Mouse (Mus musculus) myocyte (in vitro differentiated cells): ENCODE data around the gene Agbl1.

Experiments
- E2F4 ChIP-seq: IDR thresholded peaks from one replicate; pipeline ENCODE4 v1.6.1; 2011; ENCODE audit warnings: mild to moderate bottlenecking, control low read depth, moderate library complexity; ENCODE audit not compliant: insufficient read depth
- MAX ChIP-seq: IDR thresholded peaks from one replicate; pipeline ENCODE4 v1.6.1; 2011; ENCODE audit warnings: low read depth, mild to moderate bottlenecking, control low read depth
- MYOD1 ChIP-seq, 3 experiments: IDR thresholded peaks; one replicate each; pipeline ENCODE4 v1.6.1; 2011; ENCODE audit warnings: control low read depth in 2 of 3, low read depth in 2 of 3, mild to moderate bottlenecking in 2 of 3, moderate library complexity in 1 of 3; ENCODE audit not compliant: insufficient read length in 2 of 3, control insufficient read depth in 1 of 3
- MYOG ChIP-seq, 3 experiments: IDR thresholded peaks; one replicate each; pipeline ENCODE4 v1.6.1; 2011; ENCODE audit warnings: control low read depth in 2 of 3, low read depth in 2 of 3, mild to moderate bottlenecking in 2 of 3; ENCODE audit not compliant: insufficient read length in 2 of 3, control insufficient read depth in 1 of 3, insufficient read depth in 1 of 3
- POLR2A ChIP-seq: IDR thresholded peaks from one replicate; pipeline ENCODE4 v1.6.1; 2011; ENCODE audit warnings: low read depth, mild to moderate bottlenecking, control low read depth, moderate library complexity; ENCODE audit not compliant: insufficient read length
- REST ChIP-seq: IDR thresholded peaks from one replicate; pipeline ENCODE4 v1.6.1; 2011; ENCODE audit warnings: mild to moderate bottlenecking, control low read depth, moderate library complexity; ENCODE audit not compliant: insufficient read depth, insufficient read length
- TCF12 ChIP-seq: IDR thresholded peaks from one replicate; pipeline ENCODE4 v1.6.1; 2011; ENCODE audit warnings: mild to moderate bottlenecking, control low read depth; ENCODE audit not compliant: poor library complexity, insufficient read depth, severe bottlenecking

DNA sequence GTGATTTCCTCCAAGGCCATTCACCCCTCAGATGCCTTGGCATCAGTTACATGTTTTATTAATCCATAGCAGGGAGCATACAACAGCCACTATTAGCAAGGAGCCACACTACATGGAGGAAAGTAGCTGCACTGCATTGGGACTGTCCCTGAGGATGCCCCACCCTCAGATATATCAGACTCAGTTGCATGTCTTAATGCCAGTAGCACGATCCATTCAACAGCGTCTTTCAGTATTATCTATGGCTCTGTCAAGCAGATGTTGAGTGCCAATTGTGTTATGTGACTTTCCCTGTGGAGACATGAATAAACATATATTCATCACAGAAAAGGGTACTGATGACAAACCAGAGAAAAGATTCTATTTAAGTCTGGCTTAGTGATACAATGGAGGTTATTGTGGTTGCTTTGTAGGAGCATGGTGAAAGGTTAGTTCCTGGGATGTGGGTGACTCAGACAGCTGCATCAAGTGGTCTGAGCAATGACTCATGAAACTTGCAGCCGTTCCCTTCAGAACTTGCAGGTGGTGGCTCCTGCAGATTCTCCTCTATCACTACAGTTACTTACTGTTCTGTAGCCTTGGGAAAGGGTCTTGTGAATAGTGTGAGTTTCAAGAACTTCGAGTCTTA is 178.4 kb downstream of the Agbl1 start:
- TF ChIP-seq POLR2A, result no peak
- no peak for TF ChIP-seq MAX
- no peak for TF ChIP-seq E2F4
- peak in 1 of 3 experiments; percentile 59 for TF ChIP-seq MYOD1 (IDR thresholded peaks at IDR 0.05; ENCODE audit: control insufficient read depth in 1 of 3, insufficient read length in 2 of 3, low read depth in 2 of 3)
- no peak for TF ChIP-seq REST
- TF ChIP-seq TCF12, result no peak
- peak in 1 of 3 experiments; percentile 26 for TF ChIP-seq MYOG (IDR thresholded peaks at IDR 0.05; ENCODE audit: control insufficient read depth in 1 of 3, insufficient read depth in 1 of 3, insufficient read length in 2 of 3, low read depth in 2 of 3)
